Mouse (Mus musculus) heart, adult 2 months (tissue): ENCODE data around the gene Entpd4b.
"Not testable (repeated sequence)": the region's sequence is repeated elsewhere in the genome, so short reads cannot be mapped to it uniquely, and the experiment has no call there.

Experiments
- CTCF ChIP-seq: fragments of 200-600 bp; IDR thresholded peaks from 2 replicates; pipeline ENCODE4 v1.8.1; 2022; ENCODE audit warnings: antibody characterized with exemption, mild to moderate bottlenecking, moderate library complexity
- EP300 ChIP-seq: fragments of 200-500 bp; IDR thresholded peaks from 2 replicates; pipeline ENCODE4 v1.6.1; 2011; ENCODE audit warnings: low read depth, low read length, control low read depth; ENCODE audit not compliant: insufficient read depth

DNA sequence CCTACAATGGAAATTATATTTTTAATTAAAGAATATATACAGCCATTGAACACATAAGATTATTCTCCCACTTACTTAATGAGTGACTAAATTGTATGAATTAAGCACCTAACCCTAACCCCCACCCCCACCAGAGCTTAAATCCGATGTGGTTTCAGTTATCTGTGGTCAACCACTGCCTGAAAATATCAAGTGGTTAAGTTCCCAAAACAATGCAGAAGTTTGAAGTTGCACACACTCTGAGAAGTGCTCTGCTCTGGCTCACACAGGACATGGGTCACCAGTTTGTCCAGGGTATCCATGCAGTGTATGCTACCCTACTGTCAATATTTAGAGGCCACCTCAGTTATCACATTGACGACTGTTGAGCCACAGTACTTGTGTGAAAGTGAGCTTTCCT, 10.2 kb upstream of the Entpd4b start:
- TF ChIP-seq CTCF, EP300: not testable (repeated sequence)
